Mouse (Mus musculus) gastrocnemius, adult 18-20 months (tissue): Measurements from ENCODE around the gene Ptprm. TPM values are rescaled to one million over a fixed set of nuclear protein-coding genes. Genes with fewer than 3 reads are reported as not detected.

Experiments used
- DNase-seq: peaks from one replicate; pipeline ENCODE4 v3.0.0; 2021; ENCODE audit warnings: low spot score
- total RNA-seq, 2 experiments: library from RNA; stranded (reverse); gene quantifications; 2 replicates each; pipeline ENCODE4 v1.2.3; 2021

The Ptprm gene
- total RNA-seq, 2 experiments from 2014 or later = 24.8 to 24.9 TPM

DNA sequence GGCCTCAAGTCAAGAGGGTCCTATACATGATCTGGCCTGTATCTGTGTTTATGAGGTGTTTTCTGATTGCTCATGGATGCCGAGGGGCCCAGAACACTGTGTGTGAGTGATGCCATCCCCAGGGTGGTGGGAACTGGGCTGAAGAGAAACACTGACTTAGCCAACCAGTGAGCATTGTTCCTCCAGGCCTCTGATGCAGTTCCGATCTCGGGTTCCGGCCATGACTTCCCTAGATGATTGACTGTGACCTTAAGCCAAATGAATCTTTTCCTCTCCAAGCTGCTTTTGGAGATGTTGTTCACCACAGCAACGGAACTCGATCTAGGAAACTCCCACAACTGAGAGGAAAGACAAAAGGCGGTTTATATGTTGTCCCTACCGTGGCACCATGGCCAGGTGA is 9.1 kb downstream of the Ptprm start:
- no peak for DNase-seq

GRCm38 (mm10) chr17:67343471-67343870 is 10.8 kb downstream of the Ptprm start:
- no peak for DNase-seq

GRCm38 (mm10) chr17:67343006-67343405 is 11.3 kb downstream of the Ptprm start:
- no peak for DNase-seq

GRCm38 (mm10) chr17:67340362-67340761 is 13.9 kb downstream of the Ptprm start:
- no peak for DNase-seq

- DNase-seq = no peak
These were observed 14.7 kb downstream of the Ptprm start for GRCm38 (mm10) chr17:67339569-67339968.

GRCm38 (mm10) chr17:67334310-67334709 is 19.9 kb downstream of the Ptprm start:
- no peak for DNase-seq

GRCm38 (mm10) chr17:67329435-67329834 is 24.8 kb downstream of the Ptprm start:
- DNase-seq = no peak

GRCm38 (mm10) chr17:67324499-67324832 is 29.8 kb downstream of the Ptprm start:
- DNase-seq = no peak

DNA sequence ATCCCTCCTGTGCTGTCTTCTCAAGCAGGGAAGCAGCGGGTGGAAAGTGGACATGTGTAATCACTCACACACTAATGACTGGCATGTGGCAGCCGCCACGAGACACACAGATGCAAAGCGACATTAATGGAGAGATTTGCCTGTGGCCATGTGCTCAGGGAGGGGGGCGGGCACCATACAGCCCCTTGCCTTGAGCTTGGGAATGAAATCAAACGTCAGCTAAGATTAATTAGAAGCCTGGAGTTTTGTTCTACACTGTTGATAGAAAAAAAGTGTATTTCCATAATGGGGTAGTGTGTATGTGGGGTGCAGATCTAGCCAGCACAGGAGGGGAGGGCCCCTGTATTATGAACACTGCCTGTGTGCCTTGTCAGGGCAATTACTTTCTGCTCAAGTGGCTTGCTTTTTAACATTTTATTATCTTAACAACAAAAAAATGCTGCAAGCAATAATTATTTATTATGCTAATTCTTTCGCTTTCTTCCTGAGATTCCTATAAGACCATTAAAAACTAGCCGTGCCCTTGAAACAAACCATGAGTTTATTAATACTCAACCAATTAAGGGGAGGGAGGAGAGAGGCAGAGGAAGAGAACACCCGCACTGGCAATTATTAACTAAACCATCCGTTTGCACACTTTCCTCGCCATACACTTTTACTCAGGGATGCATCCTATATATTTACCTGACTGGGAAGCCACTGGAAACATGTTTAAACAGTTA is 30.3 kb downstream of the Ptprm start:
- DNase-seq = no peak

DNA sequence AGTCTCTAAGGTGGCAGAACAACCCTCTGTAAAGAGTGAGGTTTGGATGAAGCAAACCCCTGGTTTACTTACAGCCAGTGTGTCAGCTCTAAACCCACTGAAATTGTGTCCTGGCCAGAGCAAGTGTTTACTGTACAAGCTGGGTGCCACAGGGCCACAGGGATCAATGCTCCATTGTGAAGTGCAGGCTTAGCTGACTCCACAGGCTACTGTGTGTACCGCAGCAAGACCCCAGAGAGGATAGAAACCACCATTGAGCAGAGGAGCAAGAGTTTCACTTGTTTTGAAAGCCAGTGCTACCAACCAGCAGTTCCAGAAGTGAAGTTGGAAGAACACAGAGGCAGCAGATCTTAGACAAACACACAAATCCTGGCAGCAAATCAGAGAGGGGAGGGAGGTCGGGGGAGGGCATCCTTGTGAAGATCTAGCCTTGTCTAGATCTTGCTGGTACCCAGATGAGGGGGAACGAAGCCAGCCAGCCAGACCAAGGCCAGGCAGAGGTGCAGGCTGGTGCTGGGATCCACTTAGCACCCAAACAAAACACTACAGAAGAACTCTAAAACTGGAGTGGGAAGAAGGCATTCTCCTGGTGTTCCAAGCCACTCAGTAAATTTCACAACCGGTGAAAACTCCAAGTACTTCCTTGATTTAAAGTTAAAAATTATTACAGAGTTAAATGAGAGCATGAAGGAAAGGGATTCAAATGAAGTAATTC is 39.6 kb downstream of the Ptprm start:
- no peak for DNase-seq

- no peak for DNase-seq
These were observed 45.8 kb downstream of the Ptprm start for GRCm38 (mm10) chr17:67308421-67308820.

DNA sequence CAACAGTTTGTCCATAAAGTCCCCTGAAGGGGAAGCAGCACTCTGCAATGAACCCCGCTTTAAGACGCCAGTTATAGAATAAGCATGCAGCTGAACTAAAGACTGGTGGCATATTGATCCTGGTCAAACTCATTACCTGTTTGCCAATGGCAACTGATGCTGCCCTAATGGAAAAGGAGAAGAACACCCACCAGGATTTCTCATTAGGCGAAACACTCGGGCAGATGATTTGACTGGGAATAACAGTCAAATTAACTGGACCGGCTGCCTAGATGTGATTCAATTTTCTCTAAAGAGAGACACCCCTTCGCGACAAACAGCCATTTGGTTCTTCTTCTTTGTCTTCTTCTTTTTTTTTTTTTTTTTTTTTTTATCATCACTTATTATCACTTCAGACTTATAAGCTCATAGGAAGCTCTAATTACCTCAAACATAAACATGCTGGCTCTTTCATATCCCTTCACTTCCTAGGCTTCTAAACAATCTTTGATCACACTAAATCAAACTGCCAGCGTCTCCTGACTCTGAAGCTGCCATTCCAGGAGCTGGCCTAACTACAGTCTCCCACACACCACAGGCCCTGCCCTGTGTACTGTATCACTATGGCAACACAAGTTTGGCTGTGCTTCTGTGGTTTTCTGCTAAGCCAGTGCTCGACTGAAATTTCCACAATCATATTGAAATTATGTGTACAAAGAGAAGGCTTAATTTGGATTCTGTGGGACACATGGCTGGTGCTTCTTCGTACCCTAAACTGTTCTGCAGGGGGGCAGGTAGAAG is 48.0 kb downstream of the Ptprm start:
- no peak for DNase-seq

DNA sequence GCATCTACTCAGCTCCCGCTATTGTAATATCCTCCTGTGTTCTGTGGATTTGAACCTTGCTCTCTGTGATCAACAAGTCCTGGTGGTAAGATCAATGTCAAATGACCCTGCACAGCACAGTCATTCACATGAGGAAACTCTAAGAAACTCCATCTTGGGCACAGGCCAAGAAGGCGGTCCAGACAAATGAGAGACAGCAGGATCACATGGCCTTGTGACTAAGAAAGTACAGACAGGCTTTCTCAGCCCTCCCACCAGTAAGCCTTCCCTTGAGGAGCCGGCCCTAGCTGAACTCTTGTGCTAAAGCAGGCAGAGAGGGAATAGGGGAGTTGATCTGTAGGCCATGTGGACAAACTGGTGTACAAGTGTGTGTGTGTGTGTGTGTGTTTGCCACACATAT is 49.4 kb downstream of the Ptprm start:
- DNase-seq = peak; percentile 35

DNA sequence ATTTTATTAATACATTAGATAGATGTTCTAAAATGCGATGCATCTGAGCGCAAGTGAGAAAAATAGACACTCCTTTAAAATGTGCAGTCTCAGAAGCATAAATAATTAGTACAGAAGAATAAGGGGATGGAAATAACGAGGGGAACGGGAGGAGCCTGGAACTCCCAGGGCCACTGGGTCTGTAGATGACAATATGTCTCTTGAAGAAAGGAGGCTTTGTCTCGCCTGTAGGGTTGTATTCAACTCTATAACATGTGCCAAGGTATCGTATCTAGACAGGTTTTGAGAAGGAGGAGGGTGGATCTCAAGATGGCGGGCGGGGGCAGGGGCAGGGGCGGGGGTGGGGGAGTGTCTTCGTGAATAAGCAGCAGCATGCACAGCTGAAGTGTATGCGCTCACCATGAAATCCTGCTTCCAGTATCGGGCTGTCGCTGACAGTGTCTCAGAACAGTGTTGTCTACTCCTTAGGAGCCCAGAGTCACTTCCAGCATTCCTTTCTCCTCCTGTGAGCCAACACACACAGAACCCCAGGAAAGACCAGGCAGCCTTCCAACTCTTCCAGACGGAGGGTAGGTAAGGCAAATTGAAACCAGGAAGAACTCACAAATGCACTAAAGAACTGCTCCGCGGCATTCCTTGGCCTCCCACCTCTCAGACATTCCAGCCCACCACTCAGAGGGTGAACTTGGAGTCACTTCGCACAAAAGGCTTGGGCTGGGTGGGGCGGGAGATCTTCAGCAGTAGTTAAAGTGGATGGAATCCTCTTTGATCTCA is 50.7 kb downstream of the Ptprm start:
- no peak for DNase-seq

DNA sequence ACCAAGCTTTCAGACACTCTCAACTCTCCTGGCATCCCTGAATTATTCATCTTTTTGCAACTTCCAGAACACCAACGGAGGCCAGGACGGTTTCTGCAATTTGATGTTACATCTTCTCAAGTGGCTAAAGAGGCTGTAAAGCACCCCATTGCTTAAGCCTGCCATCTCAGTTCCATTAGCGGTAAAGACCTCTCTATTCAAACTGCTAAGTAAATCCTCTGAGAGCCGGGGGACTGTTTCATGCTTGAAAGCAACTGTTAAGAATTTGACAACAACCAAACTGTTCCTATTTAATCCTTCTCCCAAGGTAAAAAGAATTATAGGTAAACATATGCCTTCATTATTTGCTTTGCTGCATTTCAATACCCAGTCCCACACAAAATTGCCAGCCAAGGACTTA is 51.7 kb downstream of the Ptprm start:
- DNase-seq = no peak

DNA sequence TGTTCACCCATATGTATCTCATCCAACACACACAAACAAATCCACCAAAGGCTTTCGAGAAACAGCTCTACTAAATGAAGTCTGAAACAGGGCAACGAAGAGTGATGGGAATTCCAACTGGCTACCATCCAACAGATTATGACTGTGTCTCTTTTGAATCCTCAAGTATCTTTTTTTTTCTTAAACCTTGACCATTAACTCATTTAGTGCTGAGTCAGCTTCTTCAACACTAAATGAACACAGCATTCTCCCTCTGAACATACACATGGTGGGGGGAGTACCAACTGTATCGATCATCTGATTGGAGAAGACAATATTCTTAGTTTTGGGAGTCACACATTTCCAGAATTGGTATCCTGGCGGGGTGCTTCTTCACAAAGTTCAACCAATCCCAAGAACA is 52.2 kb downstream of the Ptprm start:
- DNase-seq = no peak

- DNase-seq = no peak
These were observed 52.9 kb downstream of the Ptprm start for GRCm38 (mm10) chr17:67301367-67301766.

GRCm38 (mm10) chr17:67298269-67298798 is 55.9 kb downstream of the Ptprm start:
- DNase-seq = no peak

DNA sequence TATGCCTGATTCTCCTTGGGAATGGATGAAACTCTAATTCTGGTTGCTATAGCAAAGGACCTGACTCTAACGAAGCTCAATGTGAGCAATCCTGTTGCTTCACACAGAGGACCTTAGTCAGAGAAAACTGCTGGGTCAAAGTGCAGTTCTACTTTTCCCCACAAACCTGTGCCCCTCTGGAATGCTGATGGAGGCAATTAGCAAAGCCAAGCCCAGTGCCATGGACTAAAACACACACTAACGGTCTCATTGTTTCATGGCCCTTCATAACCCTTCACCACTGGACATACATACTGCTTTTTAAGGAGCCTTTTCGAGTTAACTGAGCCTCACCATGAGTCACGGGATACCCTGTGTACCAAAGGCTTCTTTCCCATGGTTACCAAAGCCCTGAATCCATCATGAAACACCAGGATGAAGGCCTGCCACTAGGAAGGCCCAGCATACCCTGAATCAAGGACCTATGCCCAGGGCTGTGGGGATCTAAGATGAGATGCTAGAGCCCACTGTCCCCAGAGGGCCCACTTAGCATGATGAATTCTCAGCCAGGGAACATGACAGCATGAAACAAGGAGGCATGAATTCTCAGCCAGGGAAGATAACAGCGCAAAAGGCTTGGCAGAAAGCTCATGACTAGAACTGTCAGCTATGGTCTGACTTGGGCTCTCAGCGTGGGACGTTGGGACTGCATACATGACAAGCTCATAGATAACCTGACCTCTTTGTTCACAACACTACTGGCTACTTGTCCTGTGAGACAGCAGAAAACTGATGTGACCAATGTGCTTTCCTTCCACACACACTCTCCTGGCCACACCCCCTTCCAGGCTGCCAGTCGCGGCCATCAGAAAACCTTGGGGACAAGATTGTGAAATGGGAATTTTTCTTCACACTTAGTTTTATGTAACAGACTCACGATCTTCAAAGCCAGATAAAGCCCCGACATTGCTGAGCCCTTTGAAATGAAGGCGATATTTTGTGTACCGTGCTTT is 57.4 kb downstream of the Ptprm start:
- no peak for DNase-seq

DNA sequence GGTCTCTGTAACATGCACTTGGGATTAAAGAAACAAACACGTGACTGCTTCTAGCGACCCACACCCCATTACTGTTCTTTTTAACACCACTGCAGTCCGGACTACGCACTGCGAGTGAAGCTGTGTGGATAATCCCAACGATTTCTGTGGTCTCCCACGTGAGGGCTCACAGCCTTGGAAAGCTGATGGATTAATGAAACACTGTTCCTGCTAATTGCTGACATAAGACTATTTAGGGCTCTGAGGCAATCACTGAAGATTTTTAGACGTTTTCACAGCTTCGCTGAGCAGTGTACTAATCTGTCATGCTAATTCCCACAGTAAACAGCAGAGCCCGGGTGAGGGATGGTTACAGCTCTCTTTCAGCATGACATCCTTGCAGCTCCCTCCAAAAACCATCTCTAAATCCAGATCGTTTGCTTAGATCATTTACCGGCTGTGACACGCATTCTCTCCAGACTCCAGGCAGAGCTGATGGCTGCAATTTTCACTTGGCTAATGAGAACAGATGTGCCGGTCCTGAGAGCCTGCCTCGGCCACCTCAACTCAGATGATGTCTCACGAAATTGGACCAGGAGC is 63.5 kb downstream of the Ptprm start:
- no peak for DNase-seq
